Mouse (Mus musculus): Measurements from ENCODE around the gene Zscan12.
"Not testable (repeated sequence)": the region's sequence is repeated elsewhere in the genome, so short reads cannot be mapped to it uniquely, and the experiment has no call there.

Gene Zscan12

DNA sequence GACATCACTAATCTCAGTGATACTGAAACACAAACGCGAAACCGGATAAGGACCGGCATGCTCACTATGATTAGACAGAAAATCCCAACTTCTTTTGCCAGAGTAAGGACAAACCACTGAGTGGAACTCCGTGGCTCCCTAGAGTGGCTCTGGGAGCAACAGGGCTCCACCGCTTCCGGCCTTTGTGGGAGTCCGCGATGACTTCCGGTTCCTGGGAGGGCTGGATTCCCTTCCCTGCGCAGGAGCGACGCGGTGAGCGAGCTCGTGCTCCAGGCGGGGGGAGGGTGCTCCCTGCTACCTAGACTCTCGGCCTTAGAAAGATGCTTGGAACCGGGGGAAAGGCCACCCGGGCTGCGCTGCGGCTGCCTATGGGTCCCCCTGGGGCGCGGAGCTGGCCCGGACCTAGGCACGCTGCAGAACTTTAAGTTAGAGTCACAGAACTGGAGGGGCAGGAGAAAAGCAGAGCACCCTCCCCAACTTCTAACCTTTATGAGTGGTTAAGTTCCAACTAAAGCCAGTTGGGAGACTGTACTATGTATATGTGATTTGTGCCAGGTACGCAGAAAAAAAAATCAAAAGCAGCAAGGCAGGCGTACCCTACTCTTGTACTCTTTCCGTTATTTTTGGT lies at the start of gene Zscan12:
Gene Zscan12, plus strand, starts transcription at position 200 of the 628 bp plus-strand sequence.
- DNase-seq (ENCODE audit: low read depth, low spot score) = peak; percentile 80

DNA sequence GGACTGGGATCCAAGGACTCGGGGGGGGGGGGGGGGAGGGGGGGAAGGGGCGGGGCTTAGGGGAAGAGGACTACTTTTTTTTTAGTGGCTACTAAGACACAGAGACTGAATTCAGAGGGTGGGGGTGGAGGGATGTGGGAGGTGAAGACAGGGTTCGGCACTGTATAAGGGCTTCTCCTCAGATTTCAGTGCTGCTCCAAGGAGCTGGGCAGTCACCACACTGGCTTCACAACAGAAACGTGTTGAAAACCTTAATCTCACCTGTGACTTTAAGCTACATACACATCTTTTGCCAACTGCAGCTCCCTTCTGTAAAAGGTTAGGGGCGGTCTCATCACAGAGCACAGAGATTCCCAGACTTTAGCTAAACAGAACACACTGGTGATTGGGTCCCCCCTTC lies 49.8 kb upstream of the Zscan12 start:
- no peak for DNase-seq (ENCODE audit: low read depth, low spot score)

DNA sequence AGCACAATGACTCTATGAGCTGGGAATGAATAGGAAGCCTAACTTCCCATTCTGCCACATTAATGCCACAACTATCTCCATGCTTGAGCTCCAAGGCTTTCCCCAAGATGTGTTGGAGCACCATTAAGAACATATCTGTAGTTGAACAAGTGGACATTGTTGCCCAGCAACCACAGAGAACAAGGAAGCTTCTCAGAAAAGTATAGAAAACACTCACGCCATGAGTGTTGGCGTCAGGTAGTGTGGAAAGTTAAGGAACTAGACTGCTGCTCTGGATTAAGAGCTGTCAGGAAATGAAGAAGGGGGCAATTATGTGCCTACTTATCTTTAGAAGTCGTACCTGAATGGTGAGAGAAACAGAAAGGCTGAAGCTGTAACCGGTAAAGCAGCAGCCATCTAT lies 48.7 kb upstream of the Zscan12 start:
- no peak for DNase-seq (ENCODE audit: low read depth, low spot score)

DNA sequence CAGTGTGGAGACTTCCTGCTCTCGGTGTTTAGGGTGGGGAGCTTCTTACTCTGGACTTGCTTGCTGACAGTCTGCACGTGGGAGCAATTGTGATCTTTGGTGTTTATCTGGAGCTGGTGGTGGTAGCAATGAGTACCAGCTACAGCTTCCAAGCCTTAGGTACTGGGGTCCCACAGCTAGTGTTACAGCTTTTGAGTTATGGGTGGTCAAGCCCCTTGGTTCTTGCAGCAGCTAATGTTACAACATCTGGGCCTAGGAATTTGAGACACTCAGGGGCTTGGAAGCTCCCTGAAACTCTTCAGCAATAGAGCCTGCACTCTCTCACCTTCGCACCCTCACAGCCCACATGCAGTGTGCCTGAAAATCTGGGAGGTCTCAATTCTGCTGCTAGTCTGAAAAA lies 42.4 kb upstream of the Zscan12 start:
- DNase-seq (ENCODE audit: low read depth, low spot score) = no peak

DNA sequence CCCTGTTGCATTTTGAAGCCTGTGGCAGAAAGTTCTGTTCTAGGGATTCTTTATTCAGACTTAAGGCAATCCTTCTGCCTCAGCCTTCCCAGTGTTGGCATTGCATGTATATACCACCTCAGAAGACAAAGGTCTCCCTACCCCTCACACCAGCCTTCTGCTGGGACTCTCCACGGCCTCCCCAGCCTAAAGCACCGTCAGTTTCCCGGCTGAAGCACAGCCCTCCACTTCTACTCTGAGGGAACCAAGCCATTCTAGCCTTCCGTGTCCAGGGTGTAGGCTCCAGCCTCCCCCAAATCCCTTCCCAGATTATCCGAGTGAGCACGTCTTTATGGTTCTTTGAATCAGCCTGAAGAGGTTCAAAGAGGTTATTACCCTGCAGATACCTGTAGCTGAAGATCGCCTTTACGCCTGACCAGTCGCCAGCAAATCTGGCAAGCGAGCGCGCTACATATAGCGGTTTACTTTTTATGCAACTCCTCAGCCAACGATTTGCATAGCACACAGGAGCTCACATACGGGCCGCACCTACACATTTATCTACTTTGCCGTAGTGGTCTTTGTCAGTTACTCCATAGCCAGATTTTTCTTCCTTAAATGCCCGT lies 40.6 kb upstream of the Zscan12 start:
- DNase-seq (ENCODE audit: low read depth, low spot score) = no peak

DNA sequence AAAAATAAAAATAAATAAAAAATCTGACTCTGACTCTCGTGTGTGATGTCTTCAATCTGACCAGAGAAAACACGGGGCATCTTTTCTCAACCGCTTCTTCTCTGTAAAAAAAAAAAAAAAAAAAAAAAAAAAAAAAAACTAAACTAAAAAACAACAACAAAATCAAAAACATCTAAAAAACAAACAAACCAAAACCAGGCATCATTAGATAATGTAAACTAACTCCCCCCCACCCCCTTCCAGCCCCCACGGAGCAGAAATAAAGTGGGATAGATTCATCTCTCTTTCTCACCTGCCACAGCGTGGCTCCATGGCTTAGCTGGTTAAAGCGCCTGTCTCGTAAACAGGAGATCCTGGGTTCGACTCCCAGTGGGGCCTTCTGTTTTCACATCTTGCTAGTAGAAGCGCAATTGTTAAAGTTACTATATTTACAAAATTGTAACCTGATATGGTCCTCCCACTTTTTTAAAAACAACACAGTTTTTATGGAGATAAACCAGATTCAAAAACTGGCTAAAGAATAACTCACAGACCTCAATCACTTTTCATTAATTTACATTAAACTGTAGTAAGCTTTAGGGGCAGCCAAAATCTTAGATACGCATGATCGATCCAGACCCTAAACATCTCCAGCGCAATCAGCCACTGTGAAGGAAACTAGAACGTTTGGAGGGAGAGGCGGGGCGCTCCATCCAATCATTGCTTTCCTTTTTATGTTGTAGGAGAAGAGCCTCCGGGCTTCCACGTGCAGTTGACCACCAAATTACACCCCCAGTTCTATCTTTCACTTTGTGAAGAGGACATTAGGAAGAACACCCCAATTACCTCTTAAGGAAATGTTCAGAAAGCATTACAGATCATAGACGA lies 39.9 kb upstream of the Zscan12 start:
- DNase-seq (ENCODE audit: low read depth, low spot score) = no peak

DNA sequence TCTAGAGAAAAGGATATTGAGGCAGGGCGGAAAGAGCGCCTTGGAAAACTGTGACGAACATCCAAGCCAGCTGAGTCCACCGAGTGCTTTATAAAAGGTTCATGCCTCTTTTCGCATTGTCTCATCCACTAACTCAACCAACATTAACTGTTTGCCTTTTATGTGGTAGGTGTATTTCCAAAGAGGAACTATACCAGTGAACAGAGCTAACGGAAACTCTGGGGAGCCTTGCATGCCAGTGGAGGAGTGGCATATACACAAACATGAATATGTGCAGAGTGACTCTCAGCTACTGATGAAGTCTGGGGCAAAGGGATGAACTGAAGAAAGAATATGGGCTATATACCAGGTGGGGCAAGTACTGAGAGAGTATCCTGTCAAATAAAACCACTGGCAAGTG lies 39.2 kb upstream of the Zscan12 start:
- DNase-seq (ENCODE audit: low read depth, low spot score) = no peak

DNA sequence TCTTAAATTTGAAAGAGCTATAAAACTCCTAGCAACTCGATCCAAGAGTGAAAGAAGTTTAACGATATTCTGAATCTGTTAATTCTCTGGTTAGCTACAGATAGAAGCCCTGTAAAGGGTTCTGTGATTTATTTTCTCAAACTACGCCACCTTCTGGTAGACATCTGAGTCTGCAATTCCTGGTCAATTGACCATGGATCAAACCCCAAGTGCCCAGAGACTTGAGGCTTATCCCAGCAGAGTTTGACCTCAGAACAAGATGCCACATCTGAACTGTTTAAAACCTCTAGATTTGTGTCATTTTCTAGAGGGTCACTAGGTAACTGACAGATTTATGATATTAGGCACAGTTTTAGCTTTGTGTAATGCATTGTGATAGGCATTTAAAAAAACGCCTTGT lies 36.4 kb upstream of the Zscan12 start:
- DNase-seq (ENCODE audit: low read depth, low spot score) = no peak

DNA sequence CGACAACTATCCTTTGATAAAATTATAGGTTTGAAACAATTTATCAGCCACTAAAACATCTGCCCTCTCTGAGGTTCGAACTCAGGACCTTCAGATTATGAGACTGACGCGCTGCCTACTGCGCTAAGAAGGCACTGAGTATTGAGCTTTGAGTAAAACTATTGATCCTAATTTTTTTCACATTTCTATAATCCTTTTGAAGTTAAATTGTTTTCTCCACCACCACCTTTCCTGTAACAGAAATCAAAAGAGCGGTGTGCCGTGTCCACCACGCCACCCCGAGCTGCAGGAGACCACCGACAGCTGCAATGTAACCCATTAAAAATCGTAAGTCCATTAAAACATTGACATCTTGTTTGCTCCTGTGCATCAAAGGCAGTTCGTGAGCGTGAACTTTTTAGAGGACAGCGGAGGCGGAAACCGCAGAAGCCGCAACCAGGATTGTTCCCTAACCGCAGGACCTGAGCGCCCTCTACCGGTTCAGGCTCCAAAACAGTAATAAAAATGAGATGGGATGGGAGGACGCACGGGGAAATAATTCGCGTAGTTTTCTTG lies 35.9 kb upstream of the Zscan12 start:
- peak; percentile 52 for DNase-seq (ENCODE audit: low read depth, low spot score)

DNA sequence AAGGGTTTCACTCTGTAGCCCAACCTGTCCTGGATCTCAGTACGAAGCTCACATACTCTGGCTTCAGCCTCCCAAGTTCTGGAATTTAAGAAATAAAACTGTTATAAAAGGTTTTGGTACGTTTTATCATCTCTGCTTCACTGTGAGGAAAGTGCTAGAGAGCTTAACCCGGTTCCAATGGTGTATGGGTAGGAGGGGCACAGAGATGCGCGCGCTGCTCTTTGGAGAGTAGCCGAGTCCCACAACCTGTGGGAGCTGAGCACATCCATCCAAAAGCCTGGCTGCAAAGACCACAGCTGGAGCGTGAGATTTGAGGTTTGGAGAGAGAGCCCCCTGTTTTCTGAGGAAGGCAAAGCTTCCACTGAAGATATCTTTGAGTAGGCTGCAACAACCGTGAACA lies 35.2 kb upstream of the Zscan12 start:
- DNase-seq (ENCODE audit: low read depth, low spot score) = no peak

DNA sequence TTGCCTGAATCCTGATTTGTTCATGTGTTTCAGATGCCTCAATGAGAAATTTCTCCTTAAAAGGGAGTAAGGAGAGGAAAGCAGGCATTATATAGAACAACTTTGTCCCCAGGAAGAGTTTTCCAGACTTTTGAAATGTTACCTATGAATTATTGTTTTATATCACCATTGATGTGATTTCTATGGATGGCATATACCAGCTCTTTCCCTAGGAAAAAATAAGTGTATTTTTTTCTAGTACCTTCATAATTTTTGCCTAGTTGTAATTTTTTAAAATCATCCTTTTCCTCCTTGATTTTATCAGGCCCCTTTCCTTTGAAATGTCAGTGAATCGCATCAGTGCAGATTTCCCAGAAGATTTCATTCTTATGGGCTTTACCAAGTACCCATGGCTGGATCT lies 16.0 kb upstream of the Zscan12 start, which contains the start of gene Olfr1367:
Gene Olfr1367, plus strand, starts transcription at position 301 of the 400 bp plus-strand sequence.
- DNase-seq (ENCODE audit: low read depth, low spot score) = no peak

DNA sequence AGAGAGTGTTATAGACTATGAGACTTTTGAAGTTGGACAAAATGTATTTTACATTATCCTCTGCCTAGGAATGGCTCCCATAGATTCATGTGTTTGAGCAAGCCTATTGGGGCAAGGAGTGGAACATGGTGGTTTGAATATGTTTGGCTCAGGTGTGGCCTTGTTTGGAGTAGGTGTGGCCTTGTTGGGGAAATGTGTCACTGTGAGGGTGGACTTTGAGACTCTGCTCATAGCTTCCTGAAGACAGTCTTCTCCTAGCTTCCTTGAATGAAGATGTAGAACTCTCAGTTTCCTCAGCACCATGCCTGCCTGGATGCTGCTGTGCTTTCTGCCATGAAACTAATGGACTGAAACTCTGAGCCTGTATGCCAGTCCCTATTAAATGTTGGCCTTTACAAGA lies 12.0 kb upstream of the Zscan12 start:
- no peak for DNase-seq (ENCODE audit: low read depth, low spot score)

DNA sequence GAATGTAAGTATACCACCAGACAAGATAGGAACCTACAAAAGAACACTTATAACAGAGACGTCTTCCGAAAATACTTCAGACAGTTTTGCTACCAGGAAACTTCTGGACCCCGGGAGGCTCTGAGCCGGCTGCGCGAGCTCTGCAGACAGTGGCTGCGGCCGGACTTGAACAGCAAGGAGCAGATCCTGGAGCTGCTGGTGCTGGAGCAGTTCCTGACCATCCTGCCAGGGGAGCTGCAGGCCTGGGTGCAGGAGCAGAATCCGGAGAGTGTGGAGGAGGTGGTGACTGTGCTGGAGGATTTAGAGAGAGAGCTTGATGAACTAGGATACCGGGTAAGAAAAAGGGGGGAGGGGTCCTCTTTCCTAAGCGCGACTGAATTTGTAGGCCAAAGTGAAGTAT lies 1.1 kb downstream of the Zscan12 start:
- no peak for DNase-seq (ENCODE audit: low read depth, low spot score)

DNA sequence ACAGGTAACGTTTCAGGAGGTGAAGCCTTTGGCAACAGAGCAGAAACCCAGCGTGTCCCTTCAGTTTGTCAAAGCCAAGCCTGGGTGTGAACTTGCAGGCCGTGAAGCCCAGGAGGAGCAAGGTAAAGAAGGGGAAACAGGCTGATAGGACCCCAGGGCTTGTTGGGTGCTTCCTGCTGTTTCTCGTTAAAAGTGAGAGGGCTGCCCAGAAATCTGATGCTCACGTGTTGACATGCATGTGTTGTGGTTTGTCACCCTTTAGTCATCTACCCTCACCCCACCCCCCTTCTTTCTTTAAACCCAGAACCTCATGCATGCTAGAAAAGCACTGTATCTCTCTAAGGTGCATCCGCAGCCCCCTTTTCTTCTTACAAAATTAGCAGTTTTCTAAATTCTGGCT lies 4.0 kb downstream of the Zscan12 start:
- DNase-seq (ENCODE audit: low read depth, low spot score) = no peak

DNA sequence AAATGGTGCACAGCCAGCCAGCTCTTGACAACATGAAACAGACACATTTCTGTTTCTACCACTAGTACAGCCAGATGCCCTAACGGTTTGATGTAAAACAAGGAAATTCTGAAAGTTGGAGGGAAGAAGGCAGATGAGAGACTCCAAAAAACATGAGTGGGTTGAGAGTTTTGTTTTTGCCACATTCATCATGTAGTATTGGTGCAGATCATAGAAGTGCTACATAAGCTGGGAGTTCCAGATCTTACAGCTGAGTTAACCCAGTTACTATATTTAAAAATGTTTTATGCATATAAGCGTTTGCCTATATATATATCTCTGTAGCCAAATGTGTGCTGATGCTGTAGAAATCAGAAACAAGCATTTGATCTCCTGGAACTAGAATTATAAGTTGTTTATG lies 10.1 kb downstream of the Zscan12 start:
- DNase-seq (ENCODE audit: low read depth, low spot score) = no peak

DNA sequence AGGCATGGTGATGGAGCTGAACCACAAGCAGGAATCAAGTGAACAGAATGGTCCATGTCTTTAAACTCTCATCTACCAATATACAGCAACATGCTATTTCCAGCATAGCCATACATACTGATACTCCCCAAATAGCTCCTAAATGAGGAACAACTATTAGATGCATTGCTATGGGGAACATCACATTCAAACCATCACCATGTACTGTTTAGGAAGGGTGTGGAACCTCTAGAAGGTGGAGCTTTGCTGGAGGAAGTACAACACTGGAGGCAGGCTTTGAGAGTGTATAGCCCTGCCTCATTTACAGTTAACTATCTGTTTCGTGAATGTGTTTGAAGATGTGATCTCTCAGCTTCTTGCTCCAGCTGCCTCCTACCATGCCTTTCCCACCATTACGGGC lies 15.2 kb downstream of the Zscan12 start:
- DNase-seq (ENCODE audit: low read depth, low spot score) = no peak

DNA sequence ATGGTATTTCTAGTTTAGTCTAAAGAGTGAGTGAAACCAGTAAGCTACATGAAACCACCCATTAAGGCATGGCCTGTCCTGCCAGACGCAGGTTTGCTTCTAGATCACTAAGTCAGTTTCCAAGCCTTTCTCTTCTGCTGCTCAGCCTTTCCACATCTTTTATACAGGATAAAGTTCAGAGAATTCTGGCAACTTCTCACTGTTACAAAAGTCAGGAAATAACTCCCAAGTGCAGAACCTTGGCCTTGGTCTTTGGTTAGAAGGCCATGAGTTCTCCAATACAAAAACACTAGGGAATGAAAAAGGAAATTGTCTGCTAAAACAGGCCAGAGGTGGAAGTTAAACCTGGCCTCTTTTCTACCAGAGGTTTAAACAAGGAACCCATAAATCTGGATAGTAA lies 32.6 kb downstream of the Zscan12 start:
- DNase-seq (ENCODE audit: low read depth, low spot score) = no peak

DNA sequence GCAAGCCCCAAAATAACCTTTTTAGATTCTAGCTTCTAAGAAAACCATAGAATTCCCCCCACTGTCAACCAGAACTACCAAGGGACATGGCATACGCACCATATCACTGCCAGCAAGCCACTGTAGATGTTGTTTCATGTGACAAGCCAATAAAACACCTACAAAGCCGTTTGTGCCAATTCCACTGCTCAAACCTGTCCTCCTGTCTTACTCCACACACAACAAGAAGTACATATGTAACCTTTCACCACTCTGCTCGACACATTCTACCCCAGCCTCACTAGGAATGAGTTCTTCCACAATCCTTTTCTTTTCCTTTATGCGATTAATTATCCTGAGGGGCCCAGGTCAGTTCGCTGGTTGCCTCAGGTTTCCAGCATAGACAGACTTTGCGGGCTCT lies 33.0 kb downstream of the Zscan12 start:
- DNase-seq (ENCODE audit: low read depth, low spot score) = no peak

DNA sequence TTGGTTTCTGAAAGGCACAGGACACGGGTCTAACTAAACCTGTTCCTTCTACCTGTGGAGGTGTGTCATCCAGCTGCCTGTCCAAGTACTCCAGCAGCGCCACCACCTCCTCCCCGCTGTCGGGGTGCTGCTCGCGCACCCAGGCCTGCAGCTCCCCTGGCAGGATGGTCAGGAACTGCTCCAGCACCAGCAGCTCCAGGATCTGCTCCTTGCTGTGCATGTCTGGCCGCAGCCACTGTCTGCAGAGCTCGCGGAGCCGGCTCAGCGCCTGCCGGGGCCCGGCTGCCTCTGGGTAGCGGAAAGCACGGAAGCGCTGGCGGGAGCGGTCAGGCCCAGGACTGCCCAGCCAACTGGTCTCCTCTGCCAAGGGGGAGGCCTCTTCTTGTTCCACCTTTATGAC lies 33.4 kb downstream of the Zscan12 start:
- DNase-seq (ENCODE audit: low read depth, low spot score) = not testable (repeated sequence)

DNA sequence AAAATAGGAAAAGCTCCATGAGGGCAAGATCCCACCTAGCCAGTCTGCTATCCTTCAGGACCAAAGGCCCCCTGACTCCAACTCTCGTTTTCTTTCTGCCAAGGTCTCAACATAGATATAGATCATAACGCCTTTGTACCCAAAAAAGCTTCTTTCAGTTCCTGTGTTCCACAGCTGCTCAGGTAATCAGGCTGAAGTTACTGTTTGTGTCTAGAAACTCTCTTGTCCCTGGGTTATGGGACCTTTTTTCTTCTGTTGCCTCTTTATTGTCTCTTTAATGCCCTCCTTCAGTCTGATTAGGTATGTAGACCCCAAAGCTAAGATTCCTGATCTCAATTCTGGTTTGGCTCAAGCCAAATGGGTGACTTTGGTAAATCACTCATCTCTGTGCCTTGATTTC lies 34.9 kb downstream of the Zscan12 start:
- no peak for DNase-seq (ENCODE audit: low read depth, low spot score)

DNA sequence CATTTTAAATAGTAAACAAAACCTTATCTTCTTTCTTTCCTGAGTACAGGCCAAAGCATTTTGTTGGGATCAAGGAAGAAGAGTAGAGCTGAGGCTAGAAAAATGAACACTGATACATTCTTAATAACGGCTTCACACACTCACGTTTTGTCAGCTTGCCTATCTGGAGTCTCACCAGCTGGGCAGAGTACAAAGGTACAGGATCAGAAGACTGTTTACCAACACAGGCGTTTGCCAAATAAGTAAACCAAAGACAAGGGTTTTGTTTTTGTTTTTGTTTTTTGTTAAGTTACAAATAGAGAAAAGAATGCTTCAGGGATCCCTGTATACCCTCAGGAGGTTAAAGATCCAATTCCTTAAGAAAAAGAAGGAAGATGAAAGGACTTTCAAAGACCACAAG lies 38.5 kb downstream of the Zscan12 start:
- DNase-seq (ENCODE audit: low read depth, low spot score) = no peak

DNA sequence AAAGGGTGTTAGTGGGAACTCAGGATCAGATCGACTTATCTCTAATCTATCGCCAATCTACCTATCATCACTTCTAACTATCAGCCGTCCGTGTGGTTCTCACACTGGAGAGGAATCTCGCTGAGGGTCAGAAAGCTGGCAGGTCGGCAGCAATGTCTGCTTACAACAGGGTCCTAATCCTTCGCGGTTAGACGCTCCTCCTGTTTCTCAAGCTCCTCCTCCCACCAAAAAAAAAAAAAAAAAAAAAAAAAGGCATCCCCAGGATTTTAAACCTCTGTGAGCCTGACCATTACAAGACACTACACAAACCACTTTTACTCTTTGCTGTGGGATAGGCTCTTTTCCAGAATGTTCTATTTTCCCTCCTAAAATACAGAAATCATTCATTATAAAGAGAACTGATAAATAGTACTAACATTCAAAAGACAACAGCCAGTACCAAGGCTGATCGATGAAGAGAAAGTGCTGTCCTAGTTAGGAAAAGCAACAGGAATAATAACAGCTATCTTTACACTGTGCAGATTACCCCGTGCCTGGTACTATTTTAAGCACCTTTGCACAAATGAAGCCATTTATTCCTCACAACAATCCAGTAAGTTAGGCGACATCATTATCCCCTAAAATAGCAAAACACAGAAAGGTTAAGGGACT lies 39.1 kb downstream of the Zscan12 start:
- no peak for DNase-seq (ENCODE audit: low read depth, low spot score)

Measured in c-Kit-negative CD71-positive TER-119-positive erythroid progenitor cells, embryonic 14.5 days (primary cell).